ENCODE assay signal across 14 mouse cellular contexts in genomic region chr8:108936695-108937448, GRCm38 (mm10).
A peak's percentile ranks its signal among the peaks of the same experiment; 100 is the strongest.
DNase-seq lines count a peak whose midpoint lies in the region; ATAC-seq and TF ChIP-seq lines count a peak whose summit lies in the region.
"Had no signal": no experiment of that assay in that cellular context is flagged by ENCODE, and none has a peak within 500 bp of the region (broad histone marks: within the 10 kb centered on the region; RNA-seq: fewer than 3 reads in every experiment).

No protein-coding gene starts in this region.

- H3K4me3 ChIP-seq in forebrain, embryonic 13.5 days, result no peak overlapping the region
- H3K4me3 ChIP-seq in forebrain, embryonic 10.5 days, result no peak overlapping the region
- H3K4me3 ChIP-seq in forebrain, embryonic 16.5 days (replicated peaks; ENCODE audit: low read length), result no peak overlapping the region
- H3K4me3 ChIP-seq in limb, embryonic 14.5 days (replicated peaks; ENCODE audit: low read length), result no peak overlapping the region
- H3K4me3 ChIP-seq: gastrocnemius, adult 2 months; left cerebral cortex, adult 2 months; liver, embryonic 12.5 days had no signal

- no peak for TF ChIP-seq POLR2A in limb, embryonic 14.5 days (IDR thresholded peaks at IDR 0.05; ENCODE audit: borderline replicate concordance, extremely low read depth, insufficient read depth, insufficient read length)

- peaks cover 38% of the 10 kb centered on the region for H3K4me1 ChIP-seq in forebrain, embryonic 13.5 days
- H3K4me1 ChIP-seq in forebrain, embryonic 10.5 days, result peaks cover 52% of the 10 kb centered on the region
- H3K4me1 ChIP-seq in forebrain, embryonic 16.5 days (replicated peaks; ENCODE audit: control insufficient read depth, insufficient read depth, low read length), result peaks cover 28% of the 10 kb centered on the region
- H3K4me1 ChIP-seq in limb, embryonic 14.5 days (ENCODE audit: control insufficient read depth, insufficient read depth, low read length), result peaks cover 7% of the 10 kb centered on the region

- no peak overlapping the region for H3K4me2 ChIP-seq in forebrain, embryonic 13.5 days
- H3K4me2 ChIP-seq in forebrain, embryonic 16.5 days (ENCODE audit: low read length), result no peak overlapping the region
- no peak overlapping the region for H3K4me2 ChIP-seq in limb, embryonic 14.5 days (replicated peaks; ENCODE audit: low read depth, low read length, severe bottlenecking)
- H3K4me2 ChIP-seq: liver, embryonic 12.5 days had no signal

- peak overlapping the region; percentile 77 for H3K27ac ChIP-seq in forebrain, embryonic 13.5 days
- no peak overlapping the region for H3K27ac ChIP-seq in forebrain, embryonic 10.5 days
- peak overlapping the region; percentile 63 for H3K27ac ChIP-seq in forebrain, embryonic 16.5 days (ENCODE audit: low read length)
- 0 out of 2 replicates have a peak overlapping the region, but pooled peaks have one; percentile 13 for H3K27ac ChIP-seq in limb, embryonic 14.5 days (replicated peaks; ENCODE audit: low read depth, low read length)
- H3K27ac ChIP-seq: gastrocnemius, adult 2 months; left cerebral cortex, adult 2 months; liver, embryonic 12.5 days had no signal

- DNase-seq in forebrain, embryonic 10.5 days (ENCODE audit: extremely low spot score, low spot score), result no peak
- DNase-seq in MEL-GATA-1-ER (ENCODE audit: extremely low read depth, low read depth), result peak; percentile 66
- DNase-seq in limb, embryonic 14.5 days (ENCODE audit: low spot score), result no peak
- no peak for DNase-seq in layer of hippocampus, adult 9-10 months (ENCODE audit: low spot score)
- no peak for DNase-seq in gastrocnemius, adult 18-20 months (ENCODE audit: low spot score)
- no peak for DNase-seq in right cerebral cortex, postnatal 10 days (ENCODE audit: low spot score in 2 of 2)
- DNase-seq: adrenal gland, postnatal 36 days; B cell, adult 2 months; gastrocnemius, adult 2 months; kidney, adult 11 months had no signal

- peak; percentile 46; the same call in 1 of the 2 replicates for ATAC-seq in forebrain, embryonic 13.5 days
- ATAC-seq in forebrain, embryonic 16.5 days, result peak; percentile 58; the same call in 1 of the 2 replicates
- no peak for ATAC-seq in limb, embryonic 14.5 days (ENCODE audit: low FRiP score, low read depth)
- ATAC-seq: liver, embryonic 12.5 days had no signal

- 0 out of 2 replicates have a peak, but pooled peaks cover 5% of the 10 kb centered on the region for H3K27me3 ChIP-seq in forebrain, embryonic 13.5 days
- peaks cover 20% of the 10 kb centered on the region; the same call in 1 of the 2 replicates for H3K27me3 ChIP-seq in forebrain, embryonic 10.5 days (ENCODE audit: poor library complexity, severe bottlenecking)
- H3K27me3 ChIP-seq in forebrain, embryonic 16.5 days (replicated peaks; ENCODE audit: control insufficient read depth, insufficient read depth, low read length), result no peaks in the 10 kb centered on the region
- H3K27me3 ChIP-seq in limb, embryonic 14.5 days (ENCODE audit: control insufficient read depth, insufficient read depth, low read length), result no peaks in the 10 kb centered on the region

- H3K36me3 ChIP-seq in forebrain, embryonic 13.5 days (ENCODE audit: poor library complexity, severe bottlenecking), result peaks cover 37% of the 10 kb centered on the region; the same call in 1 of the 2 replicates
- peaks cover 75% of the 10 kb centered on the region for H3K36me3 ChIP-seq in forebrain, embryonic 10.5 days (replicated peaks)
- no peaks in the 10 kb centered on the region for H3K36me3 ChIP-seq in forebrain, embryonic 16.5 days (ENCODE audit: control insufficient read depth, insufficient read depth)
- peaks cover 62% of the 10 kb centered on the region for H3K36me3 ChIP-seq in limb, embryonic 14.5 days (ENCODE audit: control insufficient read depth, insufficient read depth, low read length)

- 59% methylated on average over 19 of the region's 19 CpGs for WGBS in forebrain, embryonic 13.5 days
- 87% methylated on average over 19 of the region's 19 CpGs for WGBS in forebrain, embryonic 10.5 days
- 39% methylated on average over 19 of the region's 19 CpGs for WGBS in forebrain, embryonic 16.5 days
- 77% methylated on average over 19 of the region's 19 CpGs for WGBS in limb, embryonic 14.5 days

- H3K9me3 ChIP-seq in forebrain, embryonic 13.5 days (replicated peaks), result peaks cover 4% of the 10 kb centered on the region; the same call in 1 of the 2 replicates
- H3K9me3 ChIP-seq in forebrain, embryonic 10.5 days, result peaks cover 20% of the 10 kb centered on the region
- H3K9me3 ChIP-seq in forebrain, embryonic 16.5 days (ENCODE audit: control insufficient read depth, low read length), result no peaks in the 10 kb centered on the region; the same call in 1 of the 2 replicates
- no peaks in the 10 kb centered on the region for H3K9me3 ChIP-seq in limb, embryonic 14.5 days (ENCODE audit: control insufficient read depth, low read length)
- H3K9me3 ChIP-seq: liver, embryonic 12.5 days had no signal

- H3K9ac ChIP-seq in forebrain, embryonic 13.5 days, result no peak overlapping the region
- no peak overlapping the region for H3K9ac ChIP-seq in forebrain, embryonic 16.5 days (replicated peaks; ENCODE audit: low read depth, low read length)
- no peak overlapping the region for H3K9ac ChIP-seq in limb, embryonic 14.5 days (ENCODE audit: low read depth, low read length, severe bottlenecking)
- H3K9ac ChIP-seq: liver, embryonic 12.5 days had no signal
